Mouse (Mus musculus) urinary bladder, postnatal 4 days (tissue): Measurements from ENCODE around the gene Dennd6b.
A peak's percentile ranks its signal among the peaks of the same experiment; 100 is the strongest.

Experiments used
- DNase-seq, 2 experiments: peaks; one replicate each; pipeline ENCODE4 v3.0.0; 2021 to 2022; ENCODE audit warnings: low spot score in 2 of 2

Dennd6b gene

GRCm38 (mm10) chr15:89157954-89158353, 38.3 kb downstream of the Dennd6b start:
- DNase-seq: peak in 1 of 2 experiments; percentile 73

GRCm38 (mm10) chr15:89152312-89152711, 44.0 kb downstream of the Dennd6b start:
- DNase-seq: no peak

GRCm38 (mm10) chr15:89150041-89150390, 46.3 kb downstream of the Dennd6b start:
- DNase-seq: no peak

- no peak for DNase-seq
These were observed 46.8 kb downstream of the Dennd6b start, which contains the start of gene Mapk11 for GRCm38 (mm10) chr15:89149271-89150040. TSS of gene Mapk11 (minus strand) at chr15:89149628.

- no peak for DNase-seq
These were observed 47.6 kb downstream of the Dennd6b start for GRCm38 (mm10) chr15:89148496-89149270.

GRCm38 (mm10) chr15:89147895-89148294, 48.4 kb downstream of the Dennd6b start:
- DNase-seq: no peak

- DNase-seq: no peak
These were observed 48.8 kb downstream of the Dennd6b start for GRCm38 (mm10) chr15:89147456-89147855.

- DNase-seq: no peak
These were observed 49.3 kb downstream of the Dennd6b start for GRCm38 (mm10) chr15:89147024-89147423.

- DNase-seq: no peak
These were observed 49.8 kb downstream of the Dennd6b start for GRCm38 (mm10) chr15:89146537-89146936.

- no peak for DNase-seq
These were observed 50.4 kb downstream of the Dennd6b start for GRCm38 (mm10) chr15:89145813-89146350.

GRCm38 (mm10) chr15:89144965-89145364, 51.3 kb downstream of the Dennd6b start:
- no peak for DNase-seq

GRCm38 (mm10) chr15:89143134-89143533, 53.2 kb downstream of the Dennd6b start:
- no peak for DNase-seq

- no peak for DNase-seq
These were observed 54.4 kb downstream of the Dennd6b start for GRCm38 (mm10) chr15:89141905-89142304.

- no peak for DNase-seq
These were observed 54.9 kb downstream of the Dennd6b start for GRCm38 (mm10) chr15:89141443-89141842.

GRCm38 (mm10) chr15:89140659-89141252, 55.5 kb downstream of the Dennd6b start, which contains the start of gene Mapk12:
TSS of gene Mapk12 (minus strand) at chr15:89140703.
- DNase-seq: no peak

GRCm38 (mm10) chr15:89140048-89140658, 56.1 kb downstream of the Dennd6b start:
- DNase-seq: no peak

- no peak for DNase-seq
These were observed 57.8 kb downstream of the Dennd6b start for GRCm38 (mm10) chr15:89138531-89138930.

- DNase-seq: no peak
These were observed 58.3 kb downstream of the Dennd6b start for GRCm38 (mm10) chr15:89138046-89138405.

GRCm38 (mm10) chr15:89137378-89138045, 58.8 kb downstream of the Dennd6b start:
- no peak for DNase-seq

GRCm38 (mm10) chr15:89136461-89137155, 59.7 kb downstream of the Dennd6b start:
- DNase-seq: no peak
